Mouse (Mus musculus): ENCODE results near the gene Smdt1.

- TF ChIP-seq CTCF (IDR thresholded peaks at IDR 0.05; ENCODE audit: low read depth, low read length) (no peak), POLR2A (IDR thresholded peaks at IDR 0.05; ENCODE audit: extremely low read depth, insufficient read depth, low read length) (no peak)
These were observed 8.5 kb downstream of the Smdt1 start for GRCm38 (mm10) chr15:82347303-82347676.

Data from liver, adult 2 months (tissue).